Mouse (Mus musculus) CD4-positive, CD25-positive, alpha-beta regulatory T cell, adult 4 months (primary cell): Measurements from ENCODE around the gene Mcpt9. TPM values are rescaled to one million over a fixed set of nuclear protein-coding genes. Genes with fewer than 3 reads are reported as not detected.
"Not testable (repeated sequence)": the region's sequence is repeated elsewhere in the genome, so short reads cannot be mapped to it uniquely, and the experiment has no call there.

ENCODE experiments used
- ATAC-seq: one replicate; pipeline ENCODE4 v1.8.0; 2017
- polyA plus RNA-seq, 2 experiments: library from polyadenylated mRNA; unstranded; fragments of 100-300 nt; shearing (Covaris generic); gene quantifications; one replicate each; pipeline ENCODE4 v1.2.1; 2017

Gene Mcpt9
- not detected for polyA plus RNA-seq

DNA sequence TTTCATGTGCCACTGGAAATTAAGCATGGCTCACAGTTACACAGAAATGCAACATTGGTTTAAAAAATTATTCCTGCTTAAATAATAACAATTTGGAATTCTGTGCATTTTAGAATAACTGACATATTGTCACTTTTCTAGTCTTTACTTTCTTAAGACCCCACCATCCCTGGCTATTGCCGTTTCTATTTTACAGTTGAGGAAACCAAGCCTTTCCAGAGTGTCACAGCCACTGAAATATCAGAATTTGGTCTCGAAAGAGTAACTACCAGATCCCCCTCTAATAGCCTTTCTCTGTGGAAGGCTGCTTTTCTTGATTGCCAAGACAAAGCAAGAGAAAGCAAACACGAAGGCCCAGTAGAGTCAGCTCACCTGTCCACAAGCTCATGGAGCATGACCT is at the start of gene Mcpt9:
Mcpt9 (minus strand) TSS at position 101 of the 400 bp plus-strand sequence.
- ATAC-seq = not testable (repeated sequence)

DNA sequence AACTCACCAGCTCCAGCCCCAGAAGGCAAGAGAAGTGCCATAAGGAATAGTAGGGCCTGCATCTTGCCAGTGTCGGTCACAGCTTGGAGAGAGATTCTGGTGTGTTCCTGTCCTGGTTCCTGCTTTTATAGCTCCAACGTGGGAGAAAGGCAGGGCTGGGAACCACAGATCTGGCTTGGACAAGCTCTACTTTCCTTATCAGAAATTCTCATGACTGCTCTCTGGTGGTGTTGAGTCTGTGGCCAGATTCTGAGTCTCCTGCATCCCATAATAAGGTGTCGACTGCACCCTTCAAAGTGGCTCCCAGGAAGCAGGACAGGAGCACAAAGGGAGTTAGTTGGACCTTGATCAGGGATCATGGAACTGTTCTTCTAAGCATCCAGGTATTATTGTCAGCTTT is 31.9 kb upstream of the Mcpt9 start, which contains the start of gene Mcpt4:
Mcpt4 (minus strand) TSS at position 101 of the 400 bp plus-strand sequence.
- not testable (repeated sequence) for ATAC-seq

- no peak for ATAC-seq
Measured at GRCm38 (mm10) chr14:56057722-56058121, 27.4 kb upstream of the Mcpt9 start.

DNA sequence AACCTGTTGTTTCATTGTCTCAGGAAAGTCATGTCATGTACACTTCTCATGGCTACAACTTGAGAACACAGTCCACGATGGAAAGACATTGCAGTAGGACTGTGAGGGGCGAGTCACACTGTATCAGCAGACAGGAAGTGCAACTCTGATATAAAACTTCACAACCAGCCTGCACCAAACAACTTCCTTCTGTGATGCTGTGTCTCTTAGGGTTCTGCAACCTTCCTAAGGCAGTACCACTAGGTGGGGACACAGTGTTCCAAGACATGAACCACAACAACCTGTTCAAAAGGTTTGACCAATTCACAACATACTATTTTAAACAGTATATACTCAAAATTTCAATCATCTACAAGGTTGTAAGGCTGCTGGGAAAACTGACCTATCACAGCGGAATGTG is 25.1 kb upstream of the Mcpt9 start:
- ATAC-seq = no peak

DNA sequence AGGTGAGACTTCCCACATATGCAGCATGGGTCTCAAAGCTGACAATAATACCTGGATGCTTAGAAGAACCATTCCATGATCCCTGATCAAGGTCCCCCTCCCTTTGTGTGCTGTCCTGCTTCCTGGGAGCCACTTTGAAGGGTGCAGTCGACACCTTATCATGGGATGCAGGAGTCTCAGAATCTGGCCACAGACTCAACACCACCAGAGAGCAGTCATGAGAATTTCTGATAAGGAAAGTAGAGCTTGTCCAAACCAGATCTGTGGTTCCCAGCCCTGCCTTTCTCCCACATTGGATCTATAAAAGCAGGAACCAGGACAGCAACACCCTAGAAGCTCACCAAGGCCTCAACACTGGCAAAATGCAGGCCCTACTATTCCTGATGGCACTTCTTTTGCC is 11.5 kb upstream of the Mcpt9 start, which contains the start of gene Mcpt2:
Mcpt2 (plus strand) TSS at position 250 of the 400 bp plus-strand sequence.
- ATAC-seq = not testable (repeated sequence)

DNA sequence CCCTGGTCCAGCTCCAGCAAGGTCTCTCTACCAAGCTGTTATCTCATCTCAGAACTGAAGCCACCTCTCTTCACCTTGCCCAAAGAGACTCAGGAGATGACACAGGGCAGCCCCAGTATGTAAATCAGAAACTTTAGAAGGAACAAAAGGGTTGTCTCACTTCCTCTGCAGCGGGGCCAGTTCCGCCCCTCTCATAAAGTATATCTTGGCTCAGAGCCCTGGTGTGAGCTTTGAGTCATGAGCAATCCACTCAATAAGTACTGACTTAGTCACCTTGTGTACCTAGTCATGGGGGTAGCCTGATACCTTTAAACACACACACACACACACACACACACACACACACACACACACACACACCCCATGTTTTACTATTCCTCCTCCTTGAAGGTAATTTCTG is 4.1 kb upstream of the Mcpt9 start:
- no peak for ATAC-seq

DNA sequence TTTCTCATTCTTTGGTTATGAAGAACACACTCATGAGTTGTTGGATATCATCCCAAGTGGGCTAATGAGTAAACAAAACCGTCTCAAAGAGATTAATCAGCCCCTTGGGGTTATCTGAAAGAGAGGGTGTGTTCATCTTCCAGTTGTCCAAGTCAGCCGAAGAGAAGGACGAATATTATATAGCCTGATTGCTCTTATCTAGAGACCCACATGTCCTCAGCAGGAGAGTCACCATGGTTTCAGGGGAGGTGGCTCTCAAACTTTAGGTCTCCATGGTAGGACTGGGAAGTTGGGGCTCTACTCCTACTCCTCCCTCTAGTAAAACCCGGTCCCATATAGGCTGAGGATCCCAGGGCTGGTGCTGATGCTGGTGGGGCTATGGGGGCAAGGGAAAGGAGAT is 9.0 kb downstream of the Mcpt9 start:
- ATAC-seq = not testable (repeated sequence)

GRCm38 (mm10) chr14:56019446-56019845 is 10.8 kb downstream of the Mcpt9 start:
- no peak for ATAC-seq

GRCm38 (mm10) chr14:56017671-56018070 is 12.6 kb downstream of the Mcpt9 start, which contains the start of gene Mcpt1:
Gene Mcpt1 (plus strand): TSS chr14:56017971.
- ATAC-seq = not testable (repeated sequence)

DNA sequence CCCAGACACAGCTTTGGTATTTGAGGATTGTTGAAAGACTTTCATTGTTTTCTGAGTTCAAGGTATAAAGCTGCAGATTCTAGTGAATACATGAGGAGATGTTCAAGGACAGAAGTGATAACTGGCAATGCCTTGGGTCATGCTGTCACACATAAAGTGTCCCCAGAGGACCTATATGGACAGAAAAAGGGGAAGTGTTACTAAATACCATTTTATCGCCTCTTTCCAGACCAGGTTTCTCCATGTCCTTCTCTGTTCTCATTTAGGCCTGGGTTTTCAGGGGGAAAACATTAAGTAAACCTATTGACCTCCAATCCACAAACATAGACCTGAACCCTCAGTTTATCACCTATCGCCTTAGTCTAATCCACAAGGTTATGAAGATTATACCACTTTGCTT is 16.4 kb downstream of the Mcpt9 start:
- ATAC-seq = no peak

DNA sequence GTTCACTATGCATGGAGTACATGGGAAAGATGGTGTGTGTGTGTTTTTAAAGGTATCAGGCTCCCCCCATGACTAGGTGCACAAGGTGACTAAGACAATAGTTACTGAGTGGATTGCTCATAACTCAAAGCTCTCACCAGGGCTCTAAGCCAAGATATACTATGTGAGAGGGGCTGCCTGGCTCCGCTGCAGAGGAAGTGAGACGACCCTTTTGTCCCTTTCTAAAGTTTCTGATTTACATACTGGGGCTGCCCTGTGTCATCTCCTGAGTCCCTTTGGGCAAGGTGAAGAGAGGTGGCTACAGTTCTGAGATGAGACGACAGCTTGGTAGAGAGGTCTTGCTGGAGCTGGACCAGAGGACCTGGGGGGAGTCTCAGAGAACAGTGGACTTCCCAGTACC is 17.1 kb downstream of the Mcpt9 start:
- ATAC-seq = no peak

DNA sequence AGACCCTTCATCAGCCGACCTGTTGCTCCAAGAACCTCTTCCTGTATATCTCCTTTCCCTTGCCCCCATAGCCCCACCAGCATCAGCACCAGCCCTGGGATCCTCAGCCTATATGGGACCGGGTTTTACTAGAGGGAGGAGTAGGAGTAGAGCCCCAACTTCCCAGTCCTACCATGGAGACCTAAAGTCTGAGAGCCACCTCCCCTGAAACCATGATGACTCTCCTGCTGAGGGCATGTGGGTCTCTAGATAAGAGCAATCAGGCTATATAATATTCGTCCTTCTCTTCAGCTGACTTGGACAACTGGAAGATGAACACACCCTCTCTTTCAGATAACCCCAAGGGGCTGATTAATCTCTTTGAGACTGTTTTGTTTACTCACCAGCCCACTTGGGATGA is 42.8 kb downstream of the Mcpt9 start:
- not testable (repeated sequence) for ATAC-seq

Other genes with a start within 250 kb of the Mcpt9 start
- gene Adcy4, start 246.4 kb downstream of the Mcpt9 start, polyA plus RNA-seq = 1 to 10 TPM in 1 of 2 experiments, not detected in 1; 1.0 TPM
- gene Ripk3, start 241.6 kb downstream of the Mcpt9 start, polyA plus RNA-seq = 10 to 100 TPM; 80.3 to 81.9 TPM
- not detected for gene Nfatc4, start 207.4 kb downstream of the Mcpt9 start, polyA plus RNA-seq
- under 1 TPM; 0.04 to 0.11 TPM for gene Nynrin, start 176.5 kb downstream of the Mcpt9 start, polyA plus RNA-seq
- not detected for gene Cbln3, start 146.1 kb downstream of the Mcpt9 start, polyA plus RNA-seq
- gene Khnyn, start 145.5 kb downstream of the Mcpt9 start, polyA plus RNA-seq = 10 to 100 TPM; 13.4 to 13.9 TPM
- 100 to 1,000 TPM in 1 of 2 experiments, 10 to 100 TPM in 1; 88.4 to 115 TPM for gene Sdr39u1, start 130.2 kb downstream of the Mcpt9 start, polyA plus RNA-seq
- gene Cma1, start 85.8 kb downstream of the Mcpt9 start, polyA plus RNA-seq = not detected
- not detected for gene Cma2, start 79.5 kb downstream of the Mcpt9 start, polyA plus RNA-seq
- gene Mcpt1, start 12.5 kb downstream of the Mcpt9 start, polyA plus RNA-seq = not detected
- gene Mcpt2, start 11.5 kb upstream of the Mcpt9 start, polyA plus RNA-seq = not detected
- gene Mcpt4, start 31.8 kb upstream of the Mcpt9 start, polyA plus RNA-seq = not detected
- not detected for gene Mcpt8, start 54.8 kb upstream of the Mcpt9 start, polyA plus RNA-seq
- gene Ctsg, start 72.1 kb upstream of the Mcpt9 start, polyA plus RNA-seq = not detected
- gene Gzme, start 90.1 kb upstream of the Mcpt9 start, polyA plus RNA-seq = not detected
- gene Gzmd, start 102.1 kb upstream of the Mcpt9 start, polyA plus RNA-seq = not detected
- not detected for gene Gzmg, start 129.1 kb upstream of the Mcpt9 start, polyA plus RNA-seq
- not detected for gene Gzmn, start 144.1 kb upstream of the Mcpt9 start, polyA plus RNA-seq
- under 1 TPM in 1 of 2 experiments, not detected in 1; 0.35 TPM for gene Gzmf, start 180.9 kb upstream of the Mcpt9 start, polyA plus RNA-seq
- gene Gzmc, start 204.2 kb upstream of the Mcpt9 start, polyA plus RNA-seq = 1 to 10 TPM; 6.5 to 9.5 TPM
- 10 to 100 TPM; 32.6 to 34.9 TPM for gene Gzmb, start 231.8 kb upstream of the Mcpt9 start, polyA plus RNA-seq